Mouse (Mus musculus) layer of hippocampus, postnatal 25 days (tissue): Measurements from ENCODE around the gene Ankrd10. TPM values are rescaled to one million over a fixed set of nuclear protein-coding genes. Genes with fewer than 3 reads are reported as not detected.
"Not testable (repeated sequence)": the region's sequence is repeated elsewhere in the genome, so short reads cannot be mapped to it uniquely, and the experiment has no call there.

Source experiments
- DNase-seq, 2 experiments: peaks; one replicate each; pipeline ENCODE4 v3.0.0; 2022; ENCODE audit warnings: mixed read lengths in 2 of 2, low spot score in 1 of 2; ENCODE audit errors: extremely low spot score in 1 of 2
- total RNA-seq, 2 experiments: library from RNA; stranded (reverse); gene quantifications; 2 replicates each; pipeline ENCODE4 v1.2.3; 2021

The Ankrd10 gene
- 10 to 100 TPM; 55.3 to 67.2 TPM for total RNA-seq

- peak; percentile 83 to 91 for DNase-seq
These were observed at the start of gene Ankrd10 for GRCm38 (mm10) chr8:11635611-11636081. Ankrd10 (minus strand) TSS chr8:11635757.

- DNase-seq = no peak
These were observed 49.0 kb upstream of the Ankrd10 start for GRCm38 (mm10) chr8:11684558-11684957.

GRCm38 (mm10) chr8:11668308-11668707 is 32.8 kb upstream of the Ankrd10 start:
- DNase-seq = no peak

- not testable (repeated sequence) for DNase-seq
These were observed 30.6 kb upstream of the Ankrd10 start for GRCm38 (mm10) chr8:11666023-11666716.

- no peak for DNase-seq
These were observed 26.4 kb upstream of the Ankrd10 start for GRCm38 (mm10) chr8:11661969-11662368.

- no peak for DNase-seq
These were observed 14.5 kb upstream of the Ankrd10 start for GRCm38 (mm10) chr8:11650021-11650420.

GRCm38 (mm10) chr8:11643123-11643522 is 7.6 kb upstream of the Ankrd10 start:
- no peak for DNase-seq

GRCm38 (mm10) chr8:11640606-11641005 is 5.0 kb upstream of the Ankrd10 start:
- no peak for DNase-seq

GRCm38 (mm10) chr8:11637531-11637930 is 2.0 kb upstream of the Ankrd10 start:
- no peak for DNase-seq

- peak; percentile 65 to 67 for DNase-seq
These were observed 934 bp upstream of the Ankrd10 start for GRCm38 (mm10) chr8:11636324-11637057.

- DNase-seq = peak; percentile 70 to 71
These were observed 462 bp downstream of the Ankrd10 start for GRCm38 (mm10) chr8:11635012-11635577.

- no peak for DNase-seq
These were observed 1.1 kb downstream of the Ankrd10 start for GRCm38 (mm10) chr8:11634331-11635011.

GRCm38 (mm10) chr8:11633414-11633813 is 2.1 kb downstream of the Ankrd10 start:
- no peak for DNase-seq

GRCm38 (mm10) chr8:11632406-11632805 is 3.2 kb downstream of the Ankrd10 start:
- DNase-seq = no peak

- DNase-seq = no peak
These were observed 6.4 kb downstream of the Ankrd10 start for GRCm38 (mm10) chr8:11629206-11629605.

- DNase-seq = peak in 1 of 2 experiments; percentile 28
These were observed 6.9 kb downstream of the Ankrd10 start for GRCm38 (mm10) chr8:11628506-11629132.

GRCm38 (mm10) chr8:11627717-11628116 is 7.8 kb downstream of the Ankrd10 start:
- no peak for DNase-seq

- no peak for DNase-seq
These were observed 10.5 kb downstream of the Ankrd10 start for GRCm38 (mm10) chr8:11625084-11625483.

GRCm38 (mm10) chr8:11619091-11619490 is 16.5 kb downstream of the Ankrd10 start:
- DNase-seq = no peak

- DNase-seq = no peak
These were observed 17.5 kb downstream of the Ankrd10 start for GRCm38 (mm10) chr8:11618063-11618462.
